Mouse (Mus musculus): ENCODE results near the gene Lig4.

GRCm38 (mm10) chr8:9935574-9935973, 41.9 kb downstream of the Lig4 start:
- no peak for TF ChIP-seq CTCF (IDR thresholded peaks at IDR 0.05; ENCODE audit: control insufficient read depth, insufficient read depth, low read length)
- TF ChIP-seq POLR2A (IDR thresholded peaks at IDR 0.05; ENCODE audit: borderline replicate concordance, control insufficient read depth, low read depth, low read length): no peak

All from bone marrow, adult 2 months (tissue).